In the genomic region with DNA sequence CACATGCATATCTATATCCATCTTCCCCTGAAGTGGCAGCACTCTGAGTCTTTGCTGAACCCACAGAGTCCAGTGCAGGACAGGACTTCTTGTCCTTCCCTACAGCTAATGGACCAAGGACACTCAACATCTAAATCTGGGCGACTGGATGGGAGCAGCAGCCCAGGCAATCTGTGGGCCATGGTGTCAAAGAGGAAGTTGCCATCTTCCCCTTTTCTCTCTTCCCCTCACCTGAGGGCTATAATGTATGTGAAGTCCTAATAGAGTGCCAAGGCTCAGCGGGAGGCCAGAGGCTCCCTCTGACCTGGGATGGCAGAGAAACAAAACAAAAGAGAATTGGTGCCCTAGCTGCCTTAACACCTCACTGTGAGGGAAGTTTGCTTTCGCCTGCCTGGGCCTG, we compare ENCODE assay signal across 17 mouse cellular contexts. TPM values are rescaled to one million over a fixed set of nuclear protein-coding genes. Genes with fewer than 3 reads are reported as not detected.
DNase-seq lines count a peak whose midpoint lies in the region; ATAC-seq lines count a peak whose summit lies in the region.
"Had no signal": no experiment of that assay in that cellular context is flagged by ENCODE, and none has a peak within 500 bp of the region (broad histone marks: within the 10 kb centered on the region; RNA-seq: fewer than 3 reads in every experiment).

No protein-coding gene starts in this region.

- peak; percentile 51 for DNase-seq in heart, adult 11 months
- DNase-seq in heart, adult 18-20 months = no peak
- no peak for DNase-seq in layer of hippocampus, adult 11-12 months (ENCODE audit: low spot score)
- no peak for DNase-seq in thymus, postnatal 10 days (ENCODE audit: low spot score in 2 of 2)
- no peak for DNase-seq in kidney, postnatal 10 days
- DNase-seq in neural tube, embryonic 10.5 days (ENCODE audit: extremely low spot score, low spot score) = no peak
- DNase-seq: adrenal gland, adult 8-10 months; adrenal gland, postnatal 25 days; cerebellum, adult 11-12 months; cerebellum, adult 8-10 months; cerebellum, postnatal 14 days; gastrocnemius, adult 2 months; gastrocnemius, postnatal 14 days had no signal

- ATAC-seq in granulocyte monocyte progenitor cell, adult 5-6 weeks (replicated peaks; ENCODE audit: poor library complexity, severe bottlenecking) = peak; percentile 61
- ATAC-seq in monocyte, adult 5-6 weeks (replicated peaks; ENCODE audit: insufficient number of reproducible peaks, low FRiP score, low TSS enrichment, poor library complexity, severe bottlenecking) = peak; percentile 56; the same call in 1 of the 2 replicates
- ATAC-seq: forebrain, embryonic 13.5 days; forebrain, embryonic 16.5 days had no signal

RNA-seq across cellular contexts. Expression of a gene that starts 29.4 kb away (rescaled TPM):
- total RNA-seq in heart, adult 18-20 months (2021) = 1 to 10 TPM; 7.3 to 9.1 TPM
- 6.9 and 11.7 TPM in 2 replicates for total RNA-seq in granulocyte monocyte progenitor cell, adult 5-6 weeks (2014; fragmentation: Nextera tagmentation)
- 6.2 and 6.7 TPM in 2 replicates for total RNA-seq in granulocyte monocyte progenitor cell, adult 5-6 weeks (2017)
- 21.4 to 41.3 TPM (median 32.1 TPM) in 3 replicates for total RNA-seq in monocyte, adult 5-6 weeks (2017)

RNA-seq across cellular contexts. Expression of a gene that starts 44.2 kb away (rescaled TPM):
- total RNA-seq in heart, adult 18-20 months (2021) = 1 to 10 TPM; 3.7 to 4.0 TPM
- total RNA-seq in granulocyte monocyte progenitor cell, adult 5-6 weeks (2014; fragmentation: Nextera tagmentation) = not detected in 2 replicates
- total RNA-seq in granulocyte monocyte progenitor cell, adult 5-6 weeks (2017) = not detected in 2 replicates
- not detected in 3 replicates for total RNA-seq in monocyte, adult 5-6 weeks (2017)
